In genomic region chr1:164722054-164722453, GRCm38 (mm10) we compare ENCODE assay signal across 12 mouse cellular contexts.
DNase-seq lines count a peak whose midpoint lies in the region; ATAC-seq lines count a peak whose summit lies in the region.
"Had no signal": no experiment of that assay in that cellular context is flagged by ENCODE, and none has a peak within 500 bp of the region (broad histone marks: within the 10 kb centered on the region; RNA-seq: fewer than 3 reads in every experiment).

No protein-coding gene starts in this region.

- H3K27me3 ChIP-seq in hindbrain, embryonic 11.5 days (ENCODE audit: control insufficient read depth, insufficient read depth, low read length), result no peaks in the 10 kb centered on the region
- no peaks in the 10 kb centered on the region for H3K27me3 ChIP-seq in hindbrain, embryonic 12.5 days
- H3K27me3 ChIP-seq: midbrain, embryonic 12.5 days had no signal

- no peaks in the 10 kb centered on the region for H3K9me3 ChIP-seq in hindbrain, embryonic 11.5 days (ENCODE audit: control insufficient read depth, low read length)
- no peaks in the 10 kb centered on the region for H3K9me3 ChIP-seq in hindbrain, embryonic 12.5 days (replicated peaks)
- H3K9me3 ChIP-seq: midbrain, embryonic 12.5 days had no signal

- WGBS in hindbrain, embryonic 11.5 days, result 0% methylated on average over 1 of the region's 1 CpGs
- WGBS in hindbrain, embryonic 12.5 days, result 3% methylated on average over 1 of the region's 1 CpGs

- DNase-seq in hindbrain, embryonic 11.5 days (ENCODE audit: low spot score), result peak; percentile 11
- peak; percentile 20 to 37 for DNase-seq in layer of hippocampus, postnatal 25 days (ENCODE audit: extremely low spot score in 1 of 2, low spot score in 1 of 2)
- DNase-seq in right cerebral cortex, postnatal 10 days (ENCODE audit: low spot score in 2 of 2), result peak; percentile 72 to 80
- no peak for DNase-seq in thymus, postnatal 36 days
- DNase-seq in thymus, postnatal 14 days, result no peak
- DNase-seq in kidney, postnatal 14 days, result no peak
- DNase-seq: cerebellum, postnatal 14 days; gastrocnemius, postnatal 14 days; thymus, adult 18-20 months had no signal

- no peak overlapping the region for H3K9ac ChIP-seq in hindbrain, embryonic 11.5 days (ENCODE audit: low read depth, low read length)
- H3K9ac ChIP-seq in hindbrain, embryonic 12.5 days, result no peak overlapping the region
- H3K9ac ChIP-seq: midbrain, embryonic 12.5 days had no signal

- no peak overlapping the region for H3K4me2 ChIP-seq in hindbrain, embryonic 11.5 days (replicated peaks; ENCODE audit: low read depth, low read length)
- no peak overlapping the region for H3K4me2 ChIP-seq in hindbrain, embryonic 12.5 days (replicated peaks)
- H3K4me2 ChIP-seq: midbrain, embryonic 12.5 days had no signal

- H3K4me1 ChIP-seq in hindbrain, embryonic 11.5 days (replicated peaks; ENCODE audit: control insufficient read depth, insufficient read depth, low read length), result no peaks in the 10 kb centered on the region
- peaks cover 5% of the 10 kb centered on the region; the same call in 1 of the 2 replicates for H3K4me1 ChIP-seq in hindbrain, embryonic 12.5 days

- no peaks in the 10 kb centered on the region for H3K36me3 ChIP-seq in hindbrain, embryonic 11.5 days (ENCODE audit: control insufficient read depth, insufficient read depth, low read length)
- H3K36me3 ChIP-seq in hindbrain, embryonic 12.5 days, result no peaks in the 10 kb centered on the region
- H3K36me3 ChIP-seq: midbrain, embryonic 12.5 days had no signal

- peak; percentile 45; the same call in 1 of the 2 replicates for ATAC-seq in hindbrain, embryonic 11.5 days (ENCODE audit: low FRiP score)
- ATAC-seq in hindbrain, embryonic 12.5 days (ENCODE audit: low FRiP score), result no peak
- peak; percentile 100 for ATAC-seq in frontal cortex, adult (ENCODE audit: low TSS enrichment)

- H3K27ac ChIP-seq in hindbrain, embryonic 11.5 days (ENCODE audit: low read depth, low read length), result no peak overlapping the region
- no peak overlapping the region for H3K27ac ChIP-seq in hindbrain, embryonic 12.5 days
- H3K27ac ChIP-seq: midbrain, embryonic 12.5 days had no signal

- H3K4me3 ChIP-seq in hindbrain, embryonic 11.5 days (ENCODE audit: low read depth, low read length), result no peak overlapping the region
- no peak overlapping the region for H3K4me3 ChIP-seq in hindbrain, embryonic 12.5 days
- H3K4me3 ChIP-seq: midbrain, embryonic 12.5 days had no signal

Comparison
In these comparisons a context has a peak if more than half of its experiments do, and no peak if none do; other contexts are left out.
1. DNase-seq: peak in hindbrain, embryonic 11.5 days (single experiment), layer of hippocampus, postnatal 25 days (2 of 2) and right cerebral cortex, postnatal 10 days (2 of 2); none in thymus, postnatal 36 days (0 of 2), thymus, postnatal 14 days (single experiment) and kidney, postnatal 14 days (single experiment).